Mouse (Mus musculus): Measurements from ENCODE around the gene Slc28a2. TPM values are rescaled to one million over a fixed set of nuclear protein-coding genes. Genes with fewer than 3 reads are reported as not detected.
A peak's percentile ranks its signal among the peaks of the same experiment; 100 is the strongest.
"Not testable (repeated sequence)": the region's sequence is repeated elsewhere in the genome, so short reads cannot be mapped to it uniquely, and the experiment has no call there.

The Slc28a2 gene
- polyA plus RNA-seq, 1 experiment from 2014 or later, result 1.4 TPM

DNA sequence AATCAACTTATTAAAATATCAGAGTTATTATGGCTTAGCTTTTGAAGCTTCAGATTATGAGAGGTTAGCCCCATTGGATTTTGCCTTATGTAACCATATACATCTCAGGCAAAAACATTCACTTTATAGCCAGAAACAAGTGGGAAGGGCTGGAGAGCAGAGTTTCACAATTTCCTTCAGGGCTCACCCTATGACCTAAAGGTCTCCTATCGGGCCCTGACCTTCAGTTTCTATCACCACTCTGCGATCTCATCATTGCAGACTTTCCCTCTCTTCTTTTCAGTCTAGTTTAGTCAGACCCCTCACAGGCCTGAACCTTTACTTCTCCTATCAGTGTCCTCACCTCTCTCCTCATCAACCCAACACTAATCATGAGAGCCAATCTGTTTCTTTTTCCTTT lies 18.7 kb upstream of the Slc28a2 start:
- 86% methylated on average over 2 of the region's 2 CpGs for WGBS

DNA sequence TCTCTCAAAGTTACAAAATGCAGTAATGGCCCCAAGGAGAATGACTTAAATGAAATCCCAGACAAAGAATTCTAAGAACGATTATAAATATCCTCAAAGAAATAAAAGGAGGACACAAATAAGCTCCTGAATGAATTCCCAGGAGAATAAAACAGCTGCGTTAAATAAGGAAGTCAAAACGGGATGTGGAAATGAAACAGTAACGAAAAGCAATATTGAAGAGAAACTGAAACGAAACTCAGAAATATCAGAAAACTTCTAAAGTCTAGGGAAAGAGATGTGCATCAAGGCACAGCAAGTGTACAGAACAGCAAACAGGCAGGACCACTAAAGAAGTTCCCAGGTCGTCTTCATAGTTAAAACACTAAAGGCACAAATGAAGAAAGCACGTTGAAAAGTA lies 17.3 kb upstream of the Slc28a2 start:
- Histone ChIP-seq H3K4me2 (no peak overlapping the region), H3K9me3 (replicated peaks) (no peaks in the 10 kb centered on the region), H3K27me3 (no peaks in the 10 kb centered on the region), H3K4me1 (replicated peaks) (no peaks in the 10 kb centered on the region), H3K27ac (no peak overlapping the region), H3K36me3 (no peaks in the 10 kb centered on the region), H3K4me3 (no peak overlapping the region), H3K9ac (no peak overlapping the region)
- ATAC-seq (replicated peaks; ENCODE audit: insufficient number of reproducible peaks, insufficient read depth, low FRiP score, low read depth), result no peak
- 68% methylated on average over 7 of the region's 7 CpGs for WGBS

More for the DNA sequence above, 18.7 kb upstream of the Slc28a2 start:
- H3K9ac ChIP-seq, result no peak overlapping the region
- no peaks in the 10 kb centered on the region for H3K4me1 ChIP-seq (replicated peaks)
- H3K4me3 ChIP-seq, result no peak overlapping the region
- ATAC-seq (replicated peaks; ENCODE audit: insufficient number of reproducible peaks, insufficient read depth, low FRiP score, low read depth), result no peak
- no peak overlapping the region for H3K4me2 ChIP-seq
- no peaks in the 10 kb centered on the region for H3K27me3 ChIP-seq
- no peaks in the 10 kb centered on the region for H3K9me3 ChIP-seq (replicated peaks)
- H3K27ac ChIP-seq, result no peak overlapping the region
- no peaks in the 10 kb centered on the region for H3K36me3 ChIP-seq

DNA sequence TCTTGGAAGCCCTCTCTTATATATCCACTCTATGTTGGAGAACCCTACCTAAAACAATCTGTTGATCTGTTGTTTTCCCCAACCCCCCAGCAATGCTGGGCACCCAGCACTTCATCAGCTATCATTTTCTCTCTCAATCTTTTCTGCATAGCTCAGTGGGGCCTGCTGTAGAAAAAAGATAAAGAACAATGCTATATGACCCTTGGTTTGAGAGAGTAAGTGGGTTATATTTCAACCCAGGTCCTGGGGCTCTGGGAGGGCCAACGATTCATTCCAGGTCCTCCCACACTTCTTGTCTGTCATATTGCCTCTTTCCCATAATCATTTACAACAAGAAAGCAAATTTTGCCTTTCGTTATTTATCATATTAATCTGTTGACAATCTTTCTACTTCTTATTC lies 368 bp downstream of the Slc28a2 start:
- not testable (repeated sequence) for H3K9me3 ChIP-seq (replicated peaks); H3K4me1 ChIP-seq (replicated peaks); H3K9ac ChIP-seq; ATAC-seq (replicated peaks; ENCODE audit: insufficient number of reproducible peaks, insufficient read depth, low FRiP score, low read depth); H3K27ac ChIP-seq; H3K27me3 ChIP-seq; H3K4me2 ChIP-seq; H3K36me3 ChIP-seq; H3K4me3 ChIP-seq
- WGBS, result 77% methylated on average over 2 of the region's 2 CpGs

DNA sequence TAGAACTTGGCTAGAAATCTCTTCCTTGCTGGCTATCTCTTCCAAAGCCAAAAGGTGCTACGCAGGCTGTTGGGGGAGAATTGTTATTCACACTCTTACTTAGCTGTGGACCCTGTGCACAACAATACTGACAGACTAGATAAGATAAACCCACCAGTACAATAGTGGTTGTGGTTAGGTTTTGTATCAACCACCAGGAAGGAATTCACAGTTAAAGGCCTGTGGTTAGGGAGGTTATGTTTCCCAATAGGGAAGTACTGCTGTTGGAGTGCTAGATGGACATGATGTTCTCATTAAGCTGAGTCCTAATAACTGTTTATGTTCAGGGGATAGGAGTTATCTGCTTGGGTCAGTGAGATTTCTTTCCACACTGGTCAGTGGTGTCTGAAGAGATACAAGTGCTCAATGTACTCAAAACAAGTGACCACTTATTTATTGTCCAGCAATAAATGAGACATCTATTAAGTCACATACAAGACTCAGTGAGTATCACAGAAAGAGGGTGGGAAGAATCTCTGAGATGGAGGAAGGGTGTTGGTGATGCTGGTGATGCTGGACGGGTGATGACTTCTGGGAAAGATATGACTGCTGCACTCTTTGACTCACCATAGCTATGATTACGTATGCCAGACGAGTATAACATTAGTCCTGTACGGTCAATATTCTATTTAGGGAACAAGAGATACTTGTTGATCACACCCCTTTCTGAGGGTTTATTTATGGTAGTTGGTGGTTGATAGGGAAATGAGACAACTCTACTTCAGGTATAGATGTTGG lies 12.6 kb downstream of the Slc28a2 start:
- not testable (repeated sequence) for H3K9ac ChIP-seq; H3K4me2 ChIP-seq; H3K4me3 ChIP-seq; ATAC-seq (replicated peaks; ENCODE audit: insufficient number of reproducible peaks, insufficient read depth, low FRiP score, low read depth); H3K36me3 ChIP-seq; H3K4me1 ChIP-seq (replicated peaks); H3K27me3 ChIP-seq; H3K9me3 ChIP-seq (replicated peaks); H3K27ac ChIP-seq
- 54% methylated on average over 5 of the region's 5 CpGs for WGBS

DNA sequence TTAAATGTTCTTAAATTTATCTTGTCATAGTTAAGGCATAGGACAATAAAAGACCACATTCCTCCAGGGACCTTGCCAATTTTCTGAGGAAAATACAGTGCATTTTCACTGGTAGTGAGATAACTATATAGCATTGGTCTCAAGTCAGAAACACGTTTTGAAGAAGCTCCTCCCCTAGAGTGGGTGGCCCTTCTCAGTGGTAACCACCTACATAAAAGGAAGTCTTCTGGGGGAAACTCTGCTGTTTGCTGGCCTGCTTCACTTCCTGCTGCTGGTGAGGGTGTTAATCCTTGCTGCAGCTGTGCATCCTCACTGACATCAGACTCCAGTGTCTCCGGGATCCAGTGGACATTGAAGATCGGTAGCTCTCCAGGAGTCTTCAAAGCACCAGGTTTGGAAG lies 14.2 kb downstream of the Slc28a2 start:
- H3K4me3 ChIP-seq; H3K9me3 ChIP-seq (replicated peaks); H3K27me3 ChIP-seq; ATAC-seq (replicated peaks; ENCODE audit: insufficient number of reproducible peaks, insufficient read depth, low FRiP score, low read depth); H3K9ac ChIP-seq; H3K36me3 ChIP-seq; H3K4me1 ChIP-seq (replicated peaks); H3K27ac ChIP-seq; H3K4me2 ChIP-seq: not testable (repeated sequence)
- 0% methylated on average over 1 of the region's 3 CpGs for WGBS

DNA sequence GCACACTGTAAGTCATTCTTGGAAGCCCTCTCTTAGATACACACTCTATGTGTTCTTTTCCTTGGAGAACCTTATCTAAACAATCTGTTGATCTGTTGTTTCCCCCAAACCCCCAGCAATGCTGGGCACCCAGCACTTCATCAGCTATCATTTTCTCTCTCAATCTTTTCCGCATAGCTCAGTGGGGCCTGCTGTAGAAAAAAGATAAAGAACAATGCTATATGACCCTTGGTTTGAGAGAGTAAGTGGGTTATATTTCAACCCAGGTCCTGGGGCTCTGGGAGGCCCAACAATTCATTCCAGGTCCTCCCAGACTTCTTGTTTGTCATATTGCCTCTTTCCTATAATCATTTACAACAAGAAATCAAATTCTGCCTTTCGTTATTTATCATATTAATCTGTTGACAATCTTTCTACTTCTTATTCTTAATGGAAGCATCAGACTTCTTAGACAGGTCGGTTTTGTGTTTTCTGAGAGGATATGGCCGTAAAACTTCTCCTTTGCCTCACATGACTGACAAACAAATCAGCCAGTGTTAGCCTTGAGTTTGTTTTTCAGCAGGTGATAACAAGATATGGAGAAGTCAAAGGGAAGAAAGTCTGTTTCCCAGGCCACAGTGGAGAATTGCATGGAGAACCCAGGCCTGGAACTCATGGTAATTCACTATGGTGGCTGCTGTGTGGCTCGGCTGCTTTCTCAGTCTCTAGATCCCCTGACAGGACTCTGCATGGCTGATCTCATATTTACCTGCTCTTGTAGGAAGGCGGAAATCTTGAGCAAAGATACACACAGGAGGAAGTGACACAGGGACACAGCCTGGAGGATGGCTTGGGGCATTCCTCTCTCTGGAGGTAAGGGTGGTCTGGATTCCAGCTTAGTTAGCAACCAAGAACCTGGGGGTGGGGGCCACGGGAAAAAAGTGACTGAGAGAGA lies 15.0 kb downstream of the Slc28a2 start:
- WGBS, result 72% methylated on average over 7 of the region's 7 CpGs
- no peak for ATAC-seq (replicated peaks; ENCODE audit: insufficient number of reproducible peaks, insufficient read depth, low FRiP score, low read depth)
- Histone ChIP-seq H3K4me3 (no peak overlapping the region), H3K4me2 (no peak overlapping the region), H3K27me3 (no peaks in the 10 kb centered on the region), H3K9ac (no peak overlapping the region), H3K4me1 (replicated peaks) (no peaks in the 10 kb centered on the region), H3K27ac (no peak overlapping the region), H3K36me3 (no peaks in the 10 kb centered on the region), H3K9me3 (replicated peaks) (no peaks in the 10 kb centered on the region)

DNA sequence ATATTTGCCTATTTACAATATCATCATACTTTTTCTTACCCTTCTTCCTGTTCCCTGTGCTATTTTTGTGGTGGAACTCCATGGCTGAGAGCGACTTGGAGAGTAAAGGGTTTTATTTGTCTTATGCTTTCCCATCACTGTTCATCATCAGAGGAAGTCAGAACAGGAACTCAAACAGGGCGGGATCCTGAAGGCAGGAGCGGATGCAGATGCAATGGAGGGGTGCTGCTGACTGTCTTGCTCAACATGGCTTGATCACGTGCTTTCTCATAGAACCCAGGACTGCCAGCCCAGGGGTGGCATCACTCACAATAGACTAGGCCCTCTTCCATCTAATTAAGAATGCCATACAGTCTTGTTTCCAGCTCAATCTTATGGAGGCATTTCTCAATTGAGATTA lies 24.1 kb downstream of the Slc28a2 start:
- Histone ChIP-seq H3K27ac (no peak overlapping the region), H3K9me3 (replicated peaks) (no peaks in the 10 kb centered on the region), H3K4me2 (no peak overlapping the region), H3K4me1 (replicated peaks) (no peaks in the 10 kb centered on the region; the same call in 1 of the 2 replicates), H3K36me3 (no peaks in the 10 kb centered on the region), H3K4me3 (no peak overlapping the region), H3K9ac (no peak overlapping the region), H3K27me3 (no peaks in the 10 kb centered on the region)
- no peak for ATAC-seq (replicated peaks; ENCODE audit: insufficient number of reproducible peaks, insufficient read depth, low FRiP score, low read depth)
- 76% methylated on average over 4 of the region's 4 CpGs for WGBS

DNA sequence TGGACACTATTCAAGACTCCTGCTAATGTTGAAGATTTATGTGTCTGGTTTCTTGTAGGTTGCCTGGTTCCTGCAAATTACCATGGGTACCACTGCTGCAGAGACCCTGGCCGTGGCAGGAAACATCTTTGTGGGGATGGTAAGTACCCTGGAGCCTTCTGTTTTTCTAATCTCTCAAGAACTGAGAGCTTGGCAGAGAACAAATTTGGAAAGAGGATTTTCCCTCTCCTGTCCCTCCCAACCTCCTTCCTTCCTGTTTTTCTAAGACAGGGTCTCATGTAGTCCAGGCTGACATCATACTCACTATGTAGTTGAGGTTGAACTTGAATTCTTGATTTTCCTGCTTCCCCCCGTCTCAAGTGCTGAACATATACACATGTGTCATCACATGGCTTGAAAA lies 26.1 kb downstream of the Slc28a2 start:
- Histone ChIP-seq H3K27me3 (no peaks in the 10 kb centered on the region), H3K4me2 (no peak overlapping the region), H3K4me3 (no peak overlapping the region), H3K36me3 (no peaks in the 10 kb centered on the region), H3K9me3 (replicated peaks) (no peaks in the 10 kb centered on the region), H3K27ac (no peak overlapping the region), H3K4me1 (replicated peaks) (no peaks in the 10 kb centered on the region; the same call in 1 of the 2 replicates), H3K9ac (no peak overlapping the region)
- 39% methylated on average over 2 of the region's 2 CpGs for WGBS
- ATAC-seq (replicated peaks; ENCODE audit: insufficient number of reproducible peaks, insufficient read depth, low FRiP score, low read depth), result no peak

DNA sequence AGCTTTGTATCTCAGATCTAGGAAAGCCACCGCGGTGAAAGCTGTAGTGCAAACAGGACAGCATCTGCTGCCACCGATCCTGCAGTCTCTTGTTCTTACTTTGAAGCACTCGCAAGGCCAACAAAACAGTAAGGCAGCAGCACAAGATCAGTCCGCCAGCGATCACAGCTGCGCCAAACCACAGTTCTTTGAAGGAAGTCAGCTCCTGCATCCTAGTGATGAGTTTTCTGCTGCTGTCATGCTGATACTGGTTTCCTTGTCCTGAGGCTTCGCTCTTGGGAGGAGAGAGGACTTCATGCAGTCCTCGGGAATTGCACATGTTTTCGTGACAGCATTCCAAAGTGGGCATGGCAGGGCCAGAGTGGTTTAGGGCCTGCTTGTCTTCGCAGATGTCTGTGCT lies 40.6 kb downstream of the Slc28a2 start:
- ATAC-seq (replicated peaks; ENCODE audit: insufficient number of reproducible peaks, insufficient read depth, low FRiP score, low read depth), result no peak
- Histone ChIP-seq H3K4me3 (peak overlapping the region; percentile 58), H3K27ac (no peak overlapping the region), H3K4me1 (replicated peaks) (peaks cover 11% of the 10 kb centered on the region), H3K9me3 (replicated peaks) (no peaks in the 10 kb centered on the region), H3K36me3 (no peaks in the 10 kb centered on the region), H3K27me3 (0 out of 2 replicates have a peak, but pooled peaks cover 9% of the 10 kb centered on the region), H3K9ac (0 out of 2 replicates have a peak overlapping the region, but pooled peaks have one; percentile 44), H3K4me2 (peak overlapping the region; percentile 89)
- WGBS, result 33% methylated on average over 11 of the region's 11 CpGs

DNA sequence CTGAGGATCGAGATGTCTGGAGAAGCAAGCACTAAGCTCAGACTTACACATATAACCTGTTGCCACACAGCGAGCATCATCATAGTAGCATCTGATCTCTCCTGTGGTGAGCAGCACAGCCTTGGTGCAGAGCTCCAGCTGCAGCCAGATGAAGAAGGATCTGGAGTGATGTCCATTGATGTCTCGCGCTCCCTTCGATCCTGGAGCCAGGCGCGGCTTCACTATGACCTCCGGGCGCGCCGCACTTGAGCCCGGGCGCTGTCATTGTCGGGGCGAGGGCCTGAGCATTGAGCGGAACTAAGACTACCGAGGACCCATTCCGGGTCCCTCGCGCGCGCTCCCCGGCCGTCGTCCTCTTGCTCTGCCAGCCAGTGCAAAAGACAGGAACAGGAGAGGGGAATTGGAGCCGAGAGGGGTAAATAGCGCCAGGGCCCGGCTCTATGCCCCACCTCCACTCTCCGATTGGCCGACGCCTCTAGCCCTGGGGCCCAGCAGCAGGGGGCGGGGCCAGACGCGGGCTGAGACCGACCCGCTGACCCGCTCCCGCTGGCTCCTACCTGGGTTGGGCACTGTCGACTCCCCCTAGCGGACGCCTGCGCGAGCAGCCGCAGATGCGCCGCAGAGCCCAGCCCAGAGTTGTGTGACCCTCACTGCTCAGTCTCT lies 41.2 kb downstream of the Slc28a2 start:
- H3K27ac ChIP-seq, result no peak overlapping the region
- peak overlapping the region; percentile 89 for H3K4me2 ChIP-seq
- H3K4me3 ChIP-seq, result peak overlapping the region; percentile 58
- no peaks in the 10 kb centered on the region for H3K36me3 ChIP-seq
- peak overlapping the region; percentile 44 for H3K9ac ChIP-seq
- H3K4me1 ChIP-seq (replicated peaks), result peaks cover 11% of the 10 kb centered on the region
- WGBS, result under 1% methylated on average over 46 of the region's 46 CpGs
- ATAC-seq (replicated peaks; ENCODE audit: insufficient number of reproducible peaks, insufficient read depth, low FRiP score, low read depth), result peak; percentile 98
- H3K27me3 ChIP-seq, result 0 out of 2 replicates have a peak, but pooled peaks cover 9% of the 10 kb centered on the region
- H3K9me3 ChIP-seq (replicated peaks), result no peaks in the 10 kb centered on the region

DNA sequence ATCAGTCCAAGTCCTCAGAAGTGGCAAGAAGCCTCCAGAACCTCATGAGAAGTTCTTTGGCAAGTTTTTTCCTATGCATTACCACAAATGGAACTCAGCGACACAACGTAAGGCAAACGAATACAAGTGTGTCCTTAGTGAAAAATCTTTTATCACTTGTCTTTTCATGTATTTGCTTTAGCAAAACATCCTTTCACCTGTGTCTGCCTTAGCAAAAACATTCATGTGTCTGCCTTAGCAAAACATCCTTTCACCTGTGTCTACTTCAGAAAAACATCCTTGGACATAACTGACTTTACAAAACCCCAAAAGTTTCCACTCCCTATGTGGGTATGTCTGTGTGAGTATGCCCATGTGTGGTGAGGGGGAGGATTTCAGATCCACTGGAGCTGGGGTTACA lies 42.9 kb downstream of the Slc28a2 start:
- 0 out of 2 replicates have a peak, but pooled peaks cover 9% of the 10 kb centered on the region for H3K27me3 ChIP-seq

More for the DNA sequence above, 42.9 kb downstream of the Slc28a2 start:
- Histone ChIP-seq H3K4me3 (no peak overlapping the region), H3K9me3 (replicated peaks) (no peaks in the 10 kb centered on the region), H3K4me1 (replicated peaks) (peaks cover 11% of the 10 kb centered on the region), H3K9ac (no peak overlapping the region), H3K27ac (no peak overlapping the region), H3K36me3 (no peaks in the 10 kb centered on the region), H3K4me2 (no peak overlapping the region)
- ATAC-seq (replicated peaks; ENCODE audit: insufficient number of reproducible peaks, insufficient read depth, low FRiP score, low read depth), result no peak
- 83% methylated on average over 3 of the region's 3 CpGs for whole genome bisulfite sequencing
